Mouse (Mus musculus): ENCODE data around the gene Pafah1b2. TPM values are rescaled to one million over a fixed set of nuclear protein-coding genes. Genes with fewer than 3 reads are reported as not detected.

Pafah1b2 gene
- total RNA-seq (2021): 100 to 1,000 TPM; 227 to 234 TPM

DNA sequence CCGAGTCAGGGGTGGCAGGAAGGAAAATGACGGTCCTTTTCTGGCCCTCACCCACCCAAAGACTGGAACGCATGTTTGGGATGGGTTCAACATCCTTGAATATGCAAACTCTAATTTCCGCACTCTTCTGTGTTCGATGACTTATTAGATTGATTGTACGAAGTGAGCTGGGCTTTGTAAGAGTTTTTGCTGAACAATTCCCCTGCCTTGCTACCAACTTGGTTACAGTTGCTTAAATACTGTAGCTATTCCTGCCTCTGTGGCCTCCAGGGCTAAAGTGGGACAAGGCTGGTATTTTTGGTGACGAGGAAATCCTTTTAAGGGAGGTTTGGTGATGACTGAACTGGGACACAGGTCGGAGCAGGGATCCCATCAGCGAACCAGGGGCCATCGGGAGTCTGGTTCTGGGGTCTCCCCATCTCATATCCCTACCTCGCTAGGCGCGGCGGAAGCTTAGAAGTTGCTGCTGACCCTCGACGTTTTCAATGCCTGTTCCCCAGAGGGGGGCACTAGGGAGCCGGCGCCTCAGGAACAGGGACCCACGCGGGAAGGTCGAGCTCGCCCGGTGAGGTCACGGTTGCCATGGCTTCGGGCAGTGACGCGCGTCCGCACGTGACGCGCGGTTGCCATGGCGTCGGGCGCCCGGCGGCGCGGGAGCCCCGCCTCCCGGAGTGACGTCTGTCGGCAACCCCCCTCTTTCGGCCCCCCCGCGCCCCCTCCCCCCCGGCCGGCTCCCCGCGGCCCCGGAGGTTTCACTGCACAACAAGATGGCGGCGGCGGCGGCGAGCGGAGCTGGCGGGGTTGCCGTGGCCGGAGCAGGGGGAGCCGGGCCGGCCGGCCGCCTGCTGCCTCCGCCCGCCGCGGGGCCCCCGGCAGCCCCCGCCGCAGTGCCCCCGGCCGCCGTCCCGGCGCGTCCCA is at the start of gene Pafah1b2, which contains the start of gene Sik3:
Gene Pafah1b2, minus strand, starts transcription at position 600 of the 918 bp plus-strand sequence.
Gene Sik3, plus strand, starts transcription at position 730 of the 918 bp plus-strand sequence.
- peak; percentile 94 to 95 for DNase-seq

- no peak for DNase-seq
These were observed 49.4 kb upstream of the Pafah1b2 start for GRCm38 (mm10) chr9:46061696-46062425.

- DNase-seq: no peak
These were observed 47.8 kb upstream of the Pafah1b2 start for GRCm38 (mm10) chr9:46060249-46060648.

DNA sequence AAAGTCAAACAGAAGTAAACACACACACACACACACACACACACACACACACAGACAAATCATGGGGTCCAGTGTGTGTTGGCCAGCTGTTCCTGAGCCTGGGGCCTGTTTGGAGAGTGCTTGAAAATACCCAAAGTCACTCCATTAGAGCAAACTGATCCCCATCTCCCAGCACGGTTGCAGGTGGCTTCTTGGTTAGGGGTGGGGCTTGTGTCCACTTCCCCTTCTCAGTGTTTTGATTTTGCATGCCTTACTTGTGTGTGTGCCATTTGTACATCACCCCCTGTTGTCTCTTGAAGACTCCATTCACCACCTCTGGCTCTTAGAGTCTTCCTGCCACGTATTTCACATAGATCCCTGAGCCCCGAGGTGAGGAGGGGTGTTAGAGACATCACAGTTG is 45.6 kb upstream of the Pafah1b2 start:
- DNase-seq: no peak

GRCm38 (mm10) chr9:46053014-46053666 is 40.6 kb upstream of the Pafah1b2 start:
- DNase-seq: no peak

DNA sequence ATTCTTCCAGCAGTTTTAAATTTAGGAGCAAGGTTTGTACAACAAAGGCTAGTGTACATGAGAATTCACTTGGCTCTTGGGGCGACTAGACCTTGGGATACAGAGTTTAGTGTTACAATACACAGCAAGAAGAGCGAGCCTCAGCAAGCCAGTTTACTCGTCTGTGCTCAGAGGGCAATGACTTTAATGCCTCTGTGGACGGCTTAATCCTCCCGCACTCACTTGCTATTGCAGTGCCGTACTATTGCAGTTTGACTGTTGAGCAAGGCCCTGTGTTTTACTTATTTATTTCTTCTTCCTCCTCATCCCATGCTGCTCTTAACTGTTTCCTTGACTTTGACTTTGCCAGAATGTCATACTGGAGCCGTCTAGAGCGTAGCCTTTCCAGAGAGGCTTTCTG is 37.7 kb upstream of the Pafah1b2 start:
- no peak for DNase-seq

GRCm38 (mm10) chr9:46049525-46049924 is 37.0 kb upstream of the Pafah1b2 start:
- no peak for DNase-seq

DNA sequence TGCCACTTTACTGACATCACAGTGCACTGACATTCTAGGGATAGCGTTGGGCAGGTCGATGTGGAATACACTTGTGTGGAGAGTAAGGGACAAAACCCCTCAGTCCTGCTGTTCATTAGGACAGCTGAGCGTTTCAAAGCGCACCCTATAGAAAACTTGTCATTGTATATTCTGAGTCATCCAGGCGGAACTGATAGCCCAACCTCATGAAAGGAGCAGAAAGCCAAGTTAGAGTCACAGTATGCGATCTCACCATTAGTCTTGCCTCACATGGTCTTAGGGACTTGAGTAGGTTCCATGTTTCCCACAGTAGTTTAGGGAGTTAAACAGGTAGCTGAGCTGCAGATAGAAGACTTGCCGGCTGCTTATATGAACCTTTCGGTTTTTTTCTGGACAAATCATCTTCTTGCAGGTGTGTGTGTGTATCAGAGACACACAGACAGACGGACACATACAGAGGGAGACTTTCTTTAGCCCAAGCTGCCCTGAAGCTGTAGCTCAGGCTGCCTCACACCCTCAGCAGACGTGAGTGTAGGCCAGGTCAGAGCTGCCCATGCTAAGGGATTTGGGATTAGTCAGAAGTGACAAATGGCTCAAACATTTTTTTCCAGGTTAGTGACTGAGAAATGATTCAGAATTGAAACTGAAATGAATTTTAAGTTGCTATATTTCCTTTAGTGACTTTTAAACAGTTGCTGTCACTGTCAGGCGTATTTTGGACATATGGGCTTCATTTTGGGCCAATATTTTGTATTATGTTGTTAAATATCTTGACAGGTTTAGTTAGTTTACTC is 34.4 kb upstream of the Pafah1b2 start:
- DNase-seq: no peak

- no peak for DNase-seq
These were observed 31.1 kb upstream of the Pafah1b2 start for GRCm38 (mm10) chr9:46043626-46044025.

GRCm38 (mm10) chr9:46042387-46042786 is 29.9 kb upstream of the Pafah1b2 start:
- DNase-seq: no peak

DNA sequence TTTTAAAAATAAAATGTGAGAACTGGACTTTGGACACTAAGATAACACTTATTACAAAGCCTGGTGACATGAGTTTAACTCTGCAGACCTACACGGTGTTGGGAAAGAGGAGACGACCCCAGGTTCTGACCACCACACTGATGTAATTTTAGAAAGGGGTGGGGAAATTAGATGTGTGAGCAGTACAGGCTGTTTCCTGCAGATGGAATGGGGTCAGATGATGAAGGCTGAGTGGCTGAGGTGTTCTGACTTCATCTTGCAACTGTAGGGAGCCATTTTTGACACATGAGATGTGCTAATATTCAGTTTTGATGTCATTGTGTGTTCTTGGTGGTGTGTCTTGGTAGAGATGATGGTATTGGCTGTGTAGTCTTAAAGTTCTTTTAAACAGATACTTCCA is 28.7 kb upstream of the Pafah1b2 start:
- no peak for DNase-seq

DNA sequence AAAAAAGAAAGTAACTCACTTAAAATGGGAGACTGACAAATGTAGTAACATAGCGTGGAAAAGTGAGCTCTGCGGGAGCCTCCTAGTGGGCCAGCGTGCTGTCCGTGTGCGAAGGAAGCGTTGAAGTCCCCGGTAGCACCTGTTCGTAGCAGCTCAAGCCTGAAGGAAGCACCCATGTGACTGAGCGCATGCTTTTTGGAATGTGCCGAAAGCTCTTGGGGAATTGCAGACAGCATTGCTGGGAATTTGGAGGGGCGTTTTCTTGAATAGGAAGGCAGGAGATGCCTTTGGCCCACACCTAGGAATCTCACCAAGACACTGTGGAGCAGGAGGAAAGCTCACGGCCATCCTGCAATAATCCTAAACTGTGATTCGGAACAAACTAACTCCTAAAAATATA is 26.3 kb upstream of the Pafah1b2 start:
- no peak for DNase-seq

GRCm38 (mm10) chr9:46036881-46037280 is 24.4 kb upstream of the Pafah1b2 start:
- no peak for DNase-seq

DNA sequence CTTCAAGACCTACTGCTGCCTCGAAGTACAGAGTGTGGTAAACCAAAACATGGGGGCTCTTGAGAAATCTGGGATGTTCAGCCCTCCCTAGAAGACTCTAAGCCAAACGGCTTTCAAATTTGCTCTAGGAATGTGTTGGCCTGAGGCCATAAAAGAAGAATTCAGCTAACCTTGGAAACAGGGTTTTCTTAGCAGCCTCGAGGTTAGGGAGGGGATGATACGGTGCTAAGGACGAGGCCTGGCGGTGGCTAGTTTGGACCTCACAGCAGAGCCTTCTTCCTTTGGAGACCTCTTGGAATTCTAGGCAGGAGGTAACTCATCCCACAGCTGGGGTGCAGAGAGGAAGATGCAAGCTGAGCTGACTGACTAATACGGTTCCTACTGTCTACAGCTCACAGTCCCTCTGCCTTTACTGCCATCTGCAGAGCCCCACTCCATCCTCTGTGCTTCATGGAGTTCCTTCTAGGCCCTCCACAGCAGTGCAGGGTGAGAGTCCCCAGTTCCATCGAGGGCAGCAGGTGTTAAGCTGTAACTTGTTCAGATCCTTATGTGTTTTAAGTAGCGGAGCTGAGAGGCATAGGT is 22.9 kb upstream of the Pafah1b2 start:
- DNase-seq: no peak

DNA sequence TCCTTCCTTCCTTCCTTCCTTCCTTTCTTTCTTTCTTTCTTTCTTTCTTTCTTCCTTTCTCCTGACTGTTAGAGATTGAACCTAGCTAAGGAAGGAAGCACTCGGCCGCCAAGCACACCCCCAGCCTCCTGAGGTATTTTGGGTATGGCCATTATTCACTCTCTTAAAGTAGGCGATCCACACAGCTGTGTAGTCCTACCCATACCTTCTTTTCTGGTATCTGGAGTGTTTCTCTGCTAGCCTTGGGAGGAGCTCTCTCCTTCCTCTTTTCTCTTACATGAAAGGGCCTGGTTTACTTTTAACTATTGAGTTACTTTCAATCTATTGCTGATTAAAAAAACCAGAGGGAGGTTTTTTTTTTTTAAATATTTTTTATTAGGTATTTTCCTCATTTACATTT is 21.4 kb upstream of the Pafah1b2 start:
- no peak for DNase-seq

DNA sequence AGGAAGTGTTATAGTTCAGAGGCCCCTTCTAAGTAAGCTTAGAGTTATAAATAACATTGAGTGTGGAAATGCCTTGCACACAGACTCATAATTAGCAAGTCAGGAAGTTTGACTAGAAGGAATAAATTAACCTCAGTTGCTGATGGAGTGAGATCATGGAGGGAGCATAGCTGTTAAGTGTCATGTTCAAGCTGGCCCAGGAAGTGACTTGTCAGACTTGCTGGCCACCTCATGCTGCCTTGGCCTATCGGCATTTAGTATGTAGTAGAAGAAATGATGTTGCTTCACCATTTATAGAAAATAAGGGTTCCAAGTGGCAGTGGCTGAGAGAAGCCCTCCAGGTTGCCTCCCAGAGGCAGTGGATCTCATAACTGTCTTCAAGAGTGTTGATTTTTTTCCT is 20.6 kb upstream of the Pafah1b2 start:
- DNase-seq: no peak

DNA sequence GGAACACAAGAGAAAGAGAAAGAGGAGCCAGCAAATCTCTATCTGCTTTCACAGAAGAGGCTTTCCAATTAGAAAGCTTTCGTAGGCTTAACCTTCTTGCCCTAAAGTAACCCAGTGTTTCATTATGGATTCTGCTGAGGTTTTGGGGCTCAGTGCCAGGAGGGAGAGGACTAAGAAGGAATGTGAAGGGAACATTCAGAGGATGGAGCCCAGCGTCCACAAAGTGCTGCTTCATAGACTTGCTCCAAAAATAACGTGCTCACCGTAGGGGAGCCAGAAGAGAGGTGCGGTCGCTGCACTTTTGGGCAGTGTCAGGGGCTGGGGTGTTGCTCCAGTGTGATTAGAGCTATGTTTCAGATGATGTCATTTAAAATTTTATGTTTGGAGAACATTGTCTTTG is 19.7 kb upstream of the Pafah1b2 start:
- DNase-seq: no peak

- no peak for DNase-seq
These were observed 18.5 kb upstream of the Pafah1b2 start for GRCm38 (mm10) chr9:46030968-46031367.

DNA sequence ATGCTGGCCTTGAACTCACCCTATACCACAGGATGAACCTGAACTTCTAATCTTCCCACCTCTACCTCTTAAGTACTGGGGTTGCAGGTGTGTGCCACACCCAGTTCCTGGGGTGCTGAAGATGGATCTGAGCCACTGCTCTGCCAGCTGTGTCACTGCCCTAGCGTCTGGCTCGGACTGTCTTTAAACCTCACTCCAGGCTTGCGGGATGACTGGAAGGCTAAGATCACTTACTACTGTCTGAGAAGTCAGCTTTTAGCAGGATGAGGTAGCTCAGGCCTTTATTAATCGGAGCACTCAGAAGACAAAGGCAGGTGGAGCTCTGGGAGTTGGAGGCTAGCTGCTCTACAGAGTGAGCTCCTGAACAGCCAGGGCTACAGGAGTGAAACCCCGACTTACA is 17.7 kb upstream of the Pafah1b2 start:
- DNase-seq: no peak

GRCm38 (mm10) chr9:46029534-46029933 is 17.0 kb upstream of the Pafah1b2 start:
- DNase-seq: no peak

GRCm38 (mm10) chr9:46027994-46028393 is 15.5 kb upstream of the Pafah1b2 start:
- DNase-seq: peak in 1 of 2 experiments; percentile 32
